Mouse (Mus musculus): ENCODE results near the gene Sik1.

GRCm38 (mm10) chr17:31877181-31877581, 21.6 kb upstream of the Sik1 start:
- no peak for TF ChIP-seq CTCF (IDR thresholded peaks at IDR 0.05; ENCODE audit: borderline replicate concordance, control insufficient read depth, extremely low read depth, insufficient read depth, low read length, poor library complexity)
- no peak for TF ChIP-seq POLR2A (IDR thresholded peaks at IDR 0.05; ENCODE audit: control insufficient read depth, extremely low read depth, insufficient read depth, low read length, poor library complexity)

Data from thymus, adult 2 months (tissue).